In genomic region chr13:81782475-81782874, GRCm38 (mm10) we compare ENCODE assay signal across 8 mouse cellular contexts. TPM values are rescaled to one million over a fixed set of nuclear protein-coding genes. Genes with fewer than 3 reads are reported as not detected.
DNase-seq lines count a peak whose midpoint lies in the region; ATAC-seq and TF ChIP-seq lines count a peak whose summit lies in the region.

No protein-coding gene starts in this region.

- TF ChIP-seq EP300 in CH12.LX (IDR thresholded peaks at IDR 0.05; ENCODE audit: low read length): no peak

- WGBS in heart, embryonic 10.5 days: 47% methylated on average over 9 of the region's 9 CpGs
- WGBS in forebrain, embryonic 12.5 days: 52% methylated on average over 9 of the region's 9 CpGs
- 19% methylated on average over 9 of the region's 9 CpGs for WGBS in liver, embryonic 13.5 days (ENCODE audit: insufficient replicate concordance)

- peaks cover 15% of the 10 kb centered on the region for H3K36me3 ChIP-seq in heart, embryonic 10.5 days
- H3K36me3 ChIP-seq in CH12.LX (replicated peaks in 1 of 2; ENCODE audit: control insufficient read depth in 1 of 2, insufficient read depth in 1 of 2, low read length in 1 of 2): peaks cover 3% of the 10 kb centered on the region in 2 experiments
- H3K36me3 ChIP-seq in forebrain, embryonic 12.5 days (replicated peaks): 0 out of 2 replicates have a peak, but pooled peaks cover 4% of the 10 kb centered on the region
- peaks cover 19% of the 10 kb centered on the region for H3K36me3 ChIP-seq in liver, embryonic 13.5 days

- dilution Hi-C loops in CH12.LX (cut with MboI; ENCODE audit: extremely low pct_ligation_motif_present, extremely low pct_unique_long_range_greater_than_20kb, low sequenced_read_pairs): no loop called here

- H3K9me3 ChIP-seq in heart, embryonic 10.5 days: no peaks in the 10 kb centered on the region
- H3K9me3 ChIP-seq in CH12.LX (replicated peaks; ENCODE audit: low read length): no peaks in the 10 kb centered on the region
- no peaks in the 10 kb centered on the region for H3K9me3 ChIP-seq in forebrain, embryonic 12.5 days
- H3K9me3 ChIP-seq in liver, embryonic 13.5 days (replicated peaks): no peaks in the 10 kb centered on the region

- no peak for DNase-seq in heart, embryonic 10.5 days (ENCODE audit: low spot score)
- DNase-seq in heart, adult 9 months (ENCODE audit: low spot score in 2 of 2): no peak
- DNase-seq in CH12.LX (ENCODE audit: extremely low read depth): no peak
- DNase-seq in liver, embryonic 13.5 days: peak; percentile 6
- DNase-seq in c-Kit-positive CD71-positive TER-119-positive erythroid progenitor cells, embryonic 14.5 days (ENCODE audit: low spot score): no peak
- no peak for DNase-seq in left cerebral cortex, postnatal 10 days (ENCODE audit: extremely low spot score in 1 of 2, low spot score in 2 of 2)
- no peak for DNase-seq in cerebellum, adult 9-10 months

- H3K4me3 ChIP-seq in heart, embryonic 10.5 days: peak overlapping the region; percentile 91
- peak overlapping the region; percentile 29 to 73 (median 71) for H3K4me3 ChIP-seq in CH12.LX (replicated peaks in 1 of 3; ENCODE audit: low read depth in 2 of 3, low read length in 2 of 3, poor library complexity in 1 of 3)
- H3K4me3 ChIP-seq in forebrain, embryonic 12.5 days (replicated peaks): peak overlapping the region; percentile 70
- peak overlapping the region; percentile 84 for H3K4me3 ChIP-seq in liver, embryonic 13.5 days (replicated peaks)

- H3K27me3 ChIP-seq in heart, embryonic 10.5 days (ENCODE audit: insufficient read depth, poor library complexity, severe bottlenecking): no peaks in the 10 kb centered on the region
- no peaks in the 10 kb centered on the region for H3K27me3 ChIP-seq in CH12.LX (replicated peaks)
- H3K27me3 ChIP-seq in forebrain, embryonic 12.5 days: no peaks in the 10 kb centered on the region
- H3K27me3 ChIP-seq in liver, embryonic 13.5 days: no peaks in the 10 kb centered on the region

- no peak for TF ChIP-seq CTCF in CH12.LX (conservative IDR thresholded peaks at IDR 0.05 in 1 of 2, IDR thresholded peaks at IDR 0.05 in 1 of 2; ENCODE audit: low read depth in 2 of 2, low read length in 2 of 2)

- no peak for TF ChIP-seq RAD21 in CH12.LX (IDR thresholded peaks at IDR 0.05; ENCODE audit: low read depth, low read length)

- intact Hi-C loops in left cerebral cortex, postnatal 10 days (cut with DNase I): loop anchor here (10.0 kb wide), 3 partner anchors 522 to 1942 kb away; no protein-coding TSS in a partner anchor

- H3K27ac ChIP-seq in heart, embryonic 10.5 days: peak overlapping the region; percentile 99
- H3K27ac ChIP-seq in CH12.LX (ENCODE audit: insufficient read depth, low read depth): 0 out of 2 replicates have a peak overlapping the region, but pooled peaks have one; percentile 9
- H3K27ac ChIP-seq in forebrain, embryonic 12.5 days: peak overlapping the region; percentile 99
- H3K27ac ChIP-seq in liver, embryonic 13.5 days: peak overlapping the region; percentile 72

- H3K79me2 ChIP-seq in CH12.LX (replicated peaks; ENCODE audit: control insufficient read depth, extremely low read depth, insufficient read depth, poor library complexity, severe bottlenecking): peaks cover 13% of the 10 kb centered on the region

- H3K4me2 ChIP-seq in CH12.LX (ENCODE audit: insufficient read depth, low read depth, poor library complexity, severe bottlenecking): peak overlapping the region; percentile 59
- peak overlapping the region; percentile 55 for H3K4me2 ChIP-seq in forebrain, embryonic 12.5 days
- H3K4me2 ChIP-seq in liver, embryonic 13.5 days: peak overlapping the region; percentile 82

- H3K9ac ChIP-seq in CH12.LX (ENCODE audit: insufficient read depth, low read depth): peak overlapping the region; percentile 65
- peak overlapping the region; percentile 80 for H3K9ac ChIP-seq in forebrain, embryonic 12.5 days
- peak overlapping the region; percentile 75 for H3K9ac ChIP-seq in liver, embryonic 13.5 days

- ATAC-seq in forebrain, embryonic 12.5 days (ENCODE audit: low FRiP score): no peak
- ATAC-seq in liver, embryonic 13.5 days (ENCODE audit: low read depth): no peak

- in situ Hi-C loops in CH12.LX (cut with MboI; ENCODE audit: low pct_ligation_motif_present, low pct_unique_long_range_greater_than_20kb, low sequenced_read_pairs): no loop called here

- TF ChIP-seq POLR2A in CH12.LX (IDR thresholded peaks at IDR 0.05; ENCODE audit: low read depth, low read length): no peak

- H3K4me1 ChIP-seq in heart, embryonic 10.5 days: peaks cover 10% of the 10 kb centered on the region; the same call in 1 of the 2 replicates
- peaks cover 0 to 10% of the 10 kb centered on the region in 2 experiments; a peak in 2 of 4 replicates for H3K4me1 ChIP-seq in CH12.LX (ENCODE audit: control insufficient read depth in 1 of 2, insufficient read depth in 2 of 2)
- peaks cover 21% of the 10 kb centered on the region for H3K4me1 ChIP-seq in forebrain, embryonic 12.5 days
- H3K4me1 ChIP-seq in liver, embryonic 13.5 days (replicated peaks): peaks cover 24% of the 10 kb centered on the region

TF ChIP-seq in CH12.LX, 34 proteins besides CTCF, POLR2A, EP300 and RAD21:
- no peak for TF ChIP-seq ZNF384 (IDR thresholded peaks at IDR 0.05; ENCODE audit: low read depth, low read length)
- no peak for TF ChIP-seq MYC (IDR thresholded peaks at IDR 0.05; ENCODE audit: low read depth, low read length)
- TF ChIP-seq ZMIZ1 (IDR thresholded peaks at IDR 0.05; ENCODE audit: low read depth, low read length): no peak
- no peak for TF ChIP-seq KAT2A (IDR thresholded peaks at IDR 0.05; ENCODE audit: insufficient replicate concordance, low read length)
- TF ChIP-seq USF2 (conservative IDR thresholded peaks at IDR 0.05; ENCODE audit: low read depth, low read length): no peak
- no peak for TF ChIP-seq ELF1 (IDR thresholded peaks at IDR 0.05; ENCODE audit: low read depth, low read length)
- TF ChIP-seq MAX (IDR thresholded peaks at IDR 0.05; ENCODE audit: low read length): no peak
- TF ChIP-seq TBP (conservative IDR thresholded peaks at IDR 0.05; ENCODE audit: low read depth, low read length): no peak
- no peak for TF ChIP-seq MXI1 (IDR thresholded peaks at IDR 0.05; ENCODE audit: low read depth, low read length)

RNA-seq across cellular contexts. Expression of gene Cetn3, which starts 0.4 kb away (rescaled TPM):
- 202 and 213 TPM in 2 replicates for polyA plus RNA-seq in heart, embryonic 10.5 days (2016; fragmentation: Nextera tagmentation; extraction: Ambion mirVana)
- total RNA-seq in CH12.LX (2012; rRNA removed) (55.6 and 70.0 TPM in 2 replicates), CH12.LX (2014; rRNA removed) (158 and 198 TPM in 2 replicates)
- 211 and 239 TPM in 2 replicates for polyA plus RNA-seq in CH12.LX (2012; ENCODE audit: insufficient read length, low read depth)
- polyA plus RNA-seq in forebrain, embryonic 12.5 days (2016; fragmentation: Nextera tagmentation; extraction: Ambion mirVana): 301 and 307 TPM in 2 replicates
- 137 and 172 TPM in 2 replicates for polyA plus RNA-seq in liver, embryonic 13.5 days (2015; fragmentation: Nextera tagmentation; extraction: Ambion mirVana)
- 100 to 1,000 TPM; 195 to 203 TPM for total RNA-seq in left cerebral cortex, postnatal 10 days (2021)

Comparison
In these comparisons a context has a peak if more than half of its experiments do, and no peak if none do; other contexts are left out.
1. H3K27ac ChIP-seq: peak in every context shown above with its lines; median percentile 99 in heart, embryonic 10.5 days; 99 in forebrain, embryonic 12.5 days; 72 in liver, embryonic 13.5 days; 9 in CH12.LX.